In the genomic region with DNA sequence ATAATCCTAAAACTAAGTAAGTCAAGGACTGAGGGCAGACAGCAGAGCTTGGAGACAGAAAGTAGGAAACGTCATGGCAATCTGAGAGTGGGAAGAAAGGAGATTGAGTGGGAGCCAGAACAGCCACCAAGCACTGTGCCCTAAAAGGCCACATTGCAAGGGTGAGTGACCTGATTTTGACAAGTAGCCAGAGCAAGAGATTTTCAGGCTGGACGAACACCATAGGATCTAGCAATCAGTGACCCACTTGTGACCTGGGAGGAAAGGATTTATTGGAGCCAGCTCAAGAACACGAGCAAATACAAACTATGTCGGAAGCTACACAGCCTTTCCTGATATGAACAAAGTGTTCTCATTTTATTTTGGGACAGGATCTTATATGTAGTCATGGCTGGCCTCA, we compare ENCODE assay signal across 8 mouse cellular contexts. TPM values are rescaled to one million over a fixed set of nuclear protein-coding genes. Genes with fewer than 3 reads are reported as not detected.
A peak's percentile ranks its signal among the peaks of the same experiment; 100 is the strongest.
DNase-seq lines count a peak whose midpoint lies in the region; ATAC-seq and TF ChIP-seq lines count a peak whose summit lies in the region.

No protein-coding gene starts in this region.

- ATAC-seq in lung, embryonic 16.5 days (ENCODE audit: low read depth): no peak
- ATAC-seq in megakaryocyte-erythroid progenitor cell, adult 5-6 weeks (replicated peaks; ENCODE audit: low FRiP score, low TSS enrichment, poor library complexity, severe bottlenecking): no peak

- no peaks in the 10 kb centered on the region for H3K27me3 ChIP-seq in kidney, adult 2 months (replicated peaks; ENCODE audit: control insufficient read depth, insufficient read depth, low read length)
- H3K27me3 ChIP-seq in lung, embryonic 16.5 days (ENCODE audit: control insufficient read depth, insufficient read depth, low read depth, low read length): no peaks in the 10 kb centered on the region

- no peaks in the 10 kb centered on the region for H3K36me3 ChIP-seq in kidney, adult 2 months (ENCODE audit: control insufficient read depth, insufficient read depth, low read length)
- no peaks in the 10 kb centered on the region for H3K36me3 ChIP-seq in lung, embryonic 16.5 days (ENCODE audit: control insufficient read depth, insufficient read depth, low read length)

- H3K4me2 ChIP-seq in lung, embryonic 16.5 days (ENCODE audit: low read depth, low read length): peak overlapping the region; percentile 93

- peak overlapping the region; percentile 8 for H3K27ac ChIP-seq in kidney, adult 2 months (ENCODE audit: insufficient read depth, low read depth, low read length)
- H3K27ac ChIP-seq in lung, embryonic 16.5 days (ENCODE audit: low read length): no peak overlapping the region

- no peak for TF ChIP-seq CTCF in kidney, adult 2 months (conservative IDR thresholded peaks at IDR 0.05; ENCODE audit: insufficient read depth, insufficient read length, low read depth, low read length)

- no peak for TF ChIP-seq POLR2A in kidney, adult 2 months (IDR thresholded peaks at IDR 0.05; ENCODE audit: low read depth, low read length)

- H3K9me3 ChIP-seq in lung, embryonic 16.5 days (ENCODE audit: control insufficient read depth, low read length): no peaks in the 10 kb centered on the region

- WGBS in kidney, adult 2 months: 9% methylated on average over 4 of the region's 4 CpGs
- 33% methylated on average over 4 of the region's 4 CpGs for WGBS in lung, embryonic 16.5 days

- peak; percentile 43 for DNase-seq in gastrocnemius, postnatal 25 days
- DNase-seq in gastrocnemius, postnatal 4 days (ENCODE audit: low spot score in 2 of 2): no peak
- peak; percentile 67 to 73 for DNase-seq in heart, adult 9 months (ENCODE audit: low spot score in 2 of 2)
- DNase-seq in kidney, adult 2 months: peak; percentile 75
- DNase-seq in ovary, adult 18-20 months (ENCODE audit: low spot score): no peak
- no peak for DNase-seq in frontal cortex, postnatal 36 days (ENCODE audit: low spot score in 2 of 2)

- H3K9ac ChIP-seq in lung, embryonic 16.5 days (ENCODE audit: low read length): no peak overlapping the region

- H3K4me1 ChIP-seq in kidney, adult 2 months (ENCODE audit: control insufficient read depth, insufficient read depth, low read length): peaks cover 15% of the 10 kb centered on the region
- peaks cover 15% of the 10 kb centered on the region for H3K4me1 ChIP-seq in lung, embryonic 16.5 days (replicated peaks; ENCODE audit: control insufficient read depth, insufficient read depth, low read length)

- H3K4me3 ChIP-seq in kidney, adult 2 months (ENCODE audit: insufficient read depth, low read depth, low read length): no peak overlapping the region
- H3K4me3 ChIP-seq in lung, embryonic 16.5 days (ENCODE audit: low read length): peak overlapping the region; percentile 83; the same call in 1 of the 2 replicates

RNA-seq across cellular contexts. Expression of a gene that starts 1.1 kb away (rescaled TPM):
- 1 to 10 TPM; 5.3 to 5.4 TPM for total RNA-seq in gastrocnemius, postnatal 25 days (2021)
- total RNA-seq in gastrocnemius, postnatal 4 days (2021): 10 to 100 TPM in 1 of 2 experiments, 1 to 10 TPM in 1; 9.8 to 10.3 TPM
- 5.6 and 5.7 TPM in 2 replicates for polyA plus RNA-seq in kidney, adult 2 months (2012; rRNA removed)
- 8.6 and 9.1 TPM in 2 replicates for polyA plus RNA-seq in lung, embryonic 16.5 days (2015; fragmentation: Nextera tagmentation; extraction: Ambion mirVana)
- 11.6 and 16.0 TPM in 2 replicates for total RNA-seq in megakaryocyte-erythroid progenitor cell, adult 5-6 weeks (2014; fragmentation: Nextera tagmentation)
- total RNA-seq in megakaryocyte-erythroid progenitor cell, adult 5-6 weeks (2017): 8.6 and 9.0 TPM in 2 replicates

RNA-seq across cellular contexts. Expression of a gene that starts 6.2 kb away (rescaled TPM):
- total RNA-seq in gastrocnemius, postnatal 25 days (2021): 10 to 100 TPM; 18.6 to 20.4 TPM
- total RNA-seq in gastrocnemius, postnatal 4 days (2021): 10 to 100 TPM; 18.7 to 23.8 TPM
- polyA plus RNA-seq in kidney, adult 2 months (2012; rRNA removed): 18.7 and 19.3 TPM in 2 replicates
- polyA plus RNA-seq in lung, embryonic 16.5 days (2015; fragmentation: Nextera tagmentation; extraction: Ambion mirVana): 22.5 and 22.8 TPM in 2 replicates
- 28.5 and 44.3 TPM in 2 replicates for total RNA-seq in megakaryocyte-erythroid progenitor cell, adult 5-6 weeks (2014; fragmentation: Nextera tagmentation)
- 8.8 and 9.8 TPM in 2 replicates for total RNA-seq in megakaryocyte-erythroid progenitor cell, adult 5-6 weeks (2017)

RNA-seq across cellular contexts. Expression of a gene that starts 46.7 kb away (rescaled TPM):
- total RNA-seq in gastrocnemius, postnatal 25 days (2021): 1 to 10 TPM; 1.8 to 2.2 TPM
- 1 to 10 TPM; 6.4 to 7.7 TPM for total RNA-seq in gastrocnemius, postnatal 4 days (2021)
- 2.6 and 6.7 TPM in 2 replicates for polyA plus RNA-seq in kidney, adult 2 months (2012; rRNA removed)
- polyA plus RNA-seq in lung, embryonic 16.5 days (2015; fragmentation: Nextera tagmentation; extraction: Ambion mirVana): 9.0 and 10.4 TPM in 2 replicates
- 1.7 and 12.8 TPM in 2 replicates for total RNA-seq in megakaryocyte-erythroid progenitor cell, adult 5-6 weeks (2014; fragmentation: Nextera tagmentation)
- 3.3 and 3.9 TPM in 2 replicates for total RNA-seq in megakaryocyte-erythroid progenitor cell, adult 5-6 weeks (2017)

Comparison
In these comparisons a context has a peak if more than half of its experiments do, and no peak if none do; other contexts are left out.
1. DNase-seq: peak in gastrocnemius, postnatal 25 days (single experiment), heart, adult 9 months (2 of 2) and kidney, adult 2 months (single experiment); none in gastrocnemius, postnatal 4 days (0 of 2), ovary, adult 18-20 months (single experiment) and frontal cortex, postnatal 36 days (0 of 2).